Mouse (Mus musculus) Patski (cell line): ENCODE measurements around the gene Rpl6. TPM values are rescaled to one million over a fixed set of nuclear protein-coding genes. Genes with fewer than 3 reads are reported as not detected.
"Not testable (repeated sequence)": the region's sequence is repeated elsewhere in the genome, so short reads cannot be mapped to it uniquely, and the experiment has no call there.

Source experiments
- ATAC-seq: fragments of 100-300 bp; one replicate; pipeline ENCODE4 v1.8.0; 2021
- CTCF ChIA-PET: fragments of 350-600 bp; sonication (Branson Sonifier 250); formaldehyde crosslinking; loops from one replicate; lab custom pipeline; 2022; ENCODE audit warnings: inconsistent platforms; lab: Charles Lee
- POLR2A ChIA-PET: fragments of 350-600 bp; sonication (Branson Sonifier 250); formaldehyde crosslinking; loops from one replicate; lab custom pipeline; 2022; ENCODE audit warnings: antibody characterized with exemption, inconsistent platforms; lab: Charles Lee
- DNase-seq: peaks from one replicate; pipeline ENCODE4 v3.0.0-alpha.2; 2011; ENCODE audit warnings: low read depth, low spot score
- H3K27me3 ChIP-seq: fragments of 371-371 bp; one replicate; pipeline ENCODE4 v1.5.1; 2021
- CTCF ChIP-seq: fragments of 100-300 bp; IDR thresholded peaks from one replicate; pipeline ENCODE4 v1.5.1; 2021
- in situ Hi-C: fragments of 300-500 bp; cut with MboI; formaldehyde crosslinking; loops from 3 replicates; pipeline ENCODE4 v1.11.1; 2018; ENCODE audit warnings: low pct_unique_long_range_greater_than_20kb, mixed read lengths
- polyA plus RNA-seq: library from polyadenylated mRNA; unstranded; gene quantifications from one replicate; pipeline ENCODE4 v1.2.3, GENCODE M21; 2021

Rpl6 gene
- polyA plus RNA-seq, 1 experiment from 2014 or later, result 1,368 TPM

DNA sequence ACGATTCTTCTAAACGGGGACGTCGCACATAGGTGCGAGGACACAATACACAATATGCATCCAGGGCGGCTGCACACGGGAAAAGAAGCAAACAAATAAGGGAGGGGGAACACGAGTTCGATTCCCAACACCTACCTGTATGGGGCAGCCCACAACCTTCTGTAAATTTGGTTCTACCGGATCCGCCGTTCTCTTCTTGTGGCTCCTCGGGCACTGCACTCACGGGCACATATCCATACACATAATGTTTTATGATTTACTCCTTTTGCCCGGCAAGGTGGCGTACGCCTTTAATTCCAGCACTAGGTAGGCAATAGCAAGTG is 12.7 kb upstream of the Rpl6 start:
- ChIA-PET CTCF (interaction anchor here (1.0 kb wide), 1 partner anchor 44 kb away, joined by 3 read pairs; no protein-coding TSS in a partner anchor), POLR2A (no interaction called here)
- ATAC-seq (peak; percentile 2), DNase-seq (no peak)
- no peaks in the 10 kb centered on the region for H3K27me3 ChIP-seq
- in situ Hi-C loops, result loop anchor here (25.0 kb wide), 1 partner anchor 679 kb away; the partner anchor contains the start of genes Plbd2 and Slc8b1
- no peak for TF ChIP-seq CTCF

DNA sequence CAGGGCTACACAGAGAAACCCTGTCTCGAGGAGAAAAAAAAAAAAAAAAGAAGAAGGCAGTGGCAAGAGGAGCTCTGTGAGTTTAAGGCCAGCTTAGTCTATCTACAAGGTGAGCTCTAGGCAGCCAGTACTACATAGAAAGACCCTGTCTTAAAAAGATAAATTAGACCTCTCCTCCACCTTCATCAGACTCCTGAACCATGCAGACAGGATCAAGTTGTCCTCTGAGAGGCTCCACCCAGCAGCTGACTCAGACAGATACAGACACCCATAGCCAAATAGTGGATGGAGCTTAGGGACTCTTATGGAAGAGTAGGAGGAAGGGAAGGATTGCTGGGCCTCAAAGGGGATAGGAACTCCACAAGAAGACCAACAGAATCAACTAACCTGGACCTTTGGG is 10.1 kb upstream of the Rpl6 start:
- H3K27me3 ChIP-seq, result no peaks in the 10 kb centered on the region
- CTCF ChIA-PET, result no interaction called here
- TF ChIP-seq CTCF, result no peak
- in situ Hi-C loops, result loop anchor here (25.0 kb wide), 1 partner anchor 682 kb away; the partner anchor contains the start of genes Plbd2 and Slc8b1
- DNase-seq, result no peak
- POLR2A ChIA-PET, result interaction anchor here (1.0 kb wide), 1 partner anchor 10 kb away, joined by 3 read pairs; the partner anchor contains the start of gene Rpl6
- ATAC-seq, result no peak

DNA sequence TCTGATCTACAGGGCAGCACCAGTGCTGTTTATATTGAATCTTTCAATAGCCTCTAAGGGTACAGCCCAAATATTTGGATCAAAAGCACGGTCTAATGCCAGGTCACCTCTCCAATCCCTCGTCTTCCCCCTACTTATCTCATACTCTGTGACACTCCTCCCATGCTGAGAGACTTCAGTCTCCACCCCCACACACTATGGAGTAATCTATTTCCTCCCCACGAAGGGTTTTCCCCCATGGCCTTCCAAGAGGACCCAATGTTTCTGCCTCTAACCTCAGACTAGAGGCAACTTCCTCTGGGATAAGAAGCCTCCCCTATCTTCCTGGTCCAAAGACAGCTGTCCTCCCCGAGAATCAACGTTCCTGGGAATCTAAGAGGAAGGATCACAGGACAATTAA is 7.5 kb upstream of the Rpl6 start:
- ATAC-seq, result no peak

GRCm38 (mm10) chr5:121197337-121197736 is 6.9 kb upstream of the Rpl6 start:
- ATAC-seq, result no peak
- ChIA-PET CTCF (interaction anchor here (0.7 kb wide), 1 partner anchor 8 kb away, joined by 3 read pairs; no protein-coding TSS in a partner anchor), POLR2A (no interaction called here)
- no peak for TF ChIP-seq CTCF
- H3K27me3 ChIP-seq, result peaks cover 9% of the 10 kb centered on the region
- no peak for DNase-seq
- in situ Hi-C loops, result loop anchor here (25.0 kb wide), 1 partner anchor 685 kb away; the partner anchor contains the start of genes Plbd2 and Slc8b1

More for the DNA sequence above, 7.5 kb upstream of the Rpl6 start:
- peaks cover 9% of the 10 kb centered on the region for H3K27me3 ChIP-seq
- POLR2A ChIA-PET, result no interaction called here
- CTCF ChIA-PET, result no interaction called here
- no peak for TF ChIP-seq CTCF
- DNase-seq, result no peak
- in situ Hi-C loops, result loop anchor here (25.0 kb wide), 1 partner anchor 684 kb away; the partner anchor contains the start of genes Plbd2 and Slc8b1

GRCm38 (mm10) chr5:121198376-121198775 is 5.9 kb upstream of the Rpl6 start:
- peaks cover 9% of the 10 kb centered on the region for H3K27me3 ChIP-seq
- no peak for TF ChIP-seq CTCF
- ChIA-PET CTCF (interaction anchor here (0.9 kb wide), 1 partner anchor 68 kb away, joined by 3 read pairs; no protein-coding TSS in a partner anchor), POLR2A (no interaction called here)
- in situ Hi-C loops, result loop anchor here (25.0 kb wide), 1 partner anchor 686 kb away; the partner anchor contains the start of genes Plbd2 and Slc8b1
- no peak for DNase-seq
- no peak for ATAC-seq

DNA sequence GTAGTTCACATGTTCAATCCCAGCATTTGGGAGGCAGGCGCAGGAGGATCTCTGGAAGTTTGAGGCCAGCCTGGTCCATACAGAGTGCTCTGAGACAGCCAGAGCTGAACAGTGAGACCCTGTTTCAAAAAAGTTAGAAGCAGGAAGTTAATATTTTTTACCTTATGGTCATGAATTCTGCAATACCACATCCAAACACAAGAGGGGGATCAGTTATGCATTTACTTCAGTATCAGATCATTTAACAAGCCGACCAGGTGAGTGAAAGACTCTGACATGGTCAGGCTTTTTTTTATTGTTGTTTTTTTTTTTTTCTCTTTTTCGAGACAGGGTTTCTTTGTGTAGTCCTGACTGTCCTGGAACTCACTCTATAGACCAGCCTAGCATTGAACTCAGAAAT is 2.5 kb upstream of the Rpl6 start:
- H3K27me3 ChIP-seq, result peaks cover 9% of the 10 kb centered on the region
- POLR2A ChIA-PET, result interaction anchor here (0.6 kb wide), 1 partner anchor 28 kb away, joined by 3 read pairs; no protein-coding TSS in a partner anchor
- in situ Hi-C loops, result no loop called here
- no peak for ATAC-seq
- peak; percentile 63 for TF ChIP-seq CTCF
- no peak for DNase-seq
- CTCF ChIA-PET, result no interaction called here

- CTCF ChIA-PET, result no interaction called here
- TF ChIP-seq CTCF, result no peak
- in situ Hi-C loops, result no loop called here
- ATAC-seq (no peak), DNase-seq (no peak)
- POLR2A ChIA-PET, result interaction anchor here (0.6 kb wide), 1 partner anchor 29 kb away, joined by 3 read pairs; no protein-coding TSS in a partner anchor
- H3K27me3 ChIP-seq, result peaks cover 9% of the 10 kb centered on the region
These were observed 1.8 kb upstream of the Rpl6 start for GRCm38 (mm10) chr5:121202467-121202866.

DNA sequence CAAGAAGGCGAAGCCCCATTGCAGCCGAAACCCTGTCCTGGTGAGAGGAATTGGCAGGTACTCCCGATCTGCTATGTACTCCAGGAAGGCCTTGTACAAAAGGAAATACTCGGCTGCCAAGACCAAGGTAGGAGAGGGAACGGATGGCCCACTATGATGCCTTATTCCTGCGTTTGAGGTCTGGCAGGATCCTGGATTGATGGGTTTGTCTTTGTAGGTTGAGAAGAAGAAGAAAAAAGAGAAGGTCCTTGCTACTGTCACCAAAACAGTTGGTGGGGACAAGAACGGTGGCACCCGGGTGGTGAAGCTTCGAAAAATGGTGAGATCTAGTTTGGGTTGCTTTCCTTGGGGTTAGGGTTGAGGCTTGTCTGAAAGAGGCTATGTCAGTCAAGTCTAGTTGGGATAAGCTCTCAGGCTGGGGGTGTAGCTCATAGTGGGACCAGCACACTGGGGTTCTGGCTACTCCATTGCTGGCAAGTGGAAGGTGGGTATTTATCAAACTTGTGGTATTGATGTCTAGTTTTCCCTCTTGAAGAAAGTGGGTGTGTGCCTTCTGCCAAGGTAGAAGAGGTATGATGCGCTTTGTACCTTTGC is 1.4 kb downstream of the Rpl6 start:
- DNase-seq, H3K27me3 ChIP-seq, in situ Hi-C loops, POLR2A ChIA-PET, CTCF ChIA-PET, ATAC-seq: not testable (repeated sequence)

GRCm38 (mm10) chr5:121206540-121206939 is 2.3 kb downstream of the Rpl6 start:
- H3K27me3 ChIP-seq, result no peaks in the 10 kb centered on the region
- no peak for TF ChIP-seq CTCF
- CTCF ChIA-PET, result no interaction called here
- no peak for ATAC-seq
- in situ Hi-C loops, result no loop called here
- DNase-seq, result no peak
- POLR2A ChIA-PET, result no interaction called here

- no peak for ATAC-seq
- ChIA-PET POLR2A (no interaction called here), CTCF (no interaction called here)
- no peak for DNase-seq
- no peaks in the 10 kb centered on the region for H3K27me3 ChIP-seq
- in situ Hi-C loops, result no loop called here
- no peak for TF ChIP-seq CTCF
These were observed 2.7 kb downstream of the Rpl6 start for GRCm38 (mm10) chr5:121206984-121207383.
